Mouse (Mus musculus) ES-Bruce4 (cell line): ENCODE results near the gene Ulk4. TPM values are rescaled to one million over a fixed set of nuclear protein-coding genes. Genes with fewer than 3 reads are reported as not detected.

Source experiments
- H3K27ac ChIP-seq: 2 replicates; pipeline ENCODE4 v1.5.1; 2012; ENCODE audit warnings: low read length, inconsistent platforms; ENCODE audit not compliant: insufficient read depth
- H3K27me3 ChIP-seq: 2 replicates; pipeline ENCODE4 v1.6.1; 2012; ENCODE audit warnings: mild to moderate bottlenecking, low read length, inconsistent platforms; ENCODE audit not compliant: control insufficient read depth, poor library complexity, insufficient read depth, severe bottlenecking
- H3K36me3 ChIP-seq: 2 replicates; pipeline ENCODE4 v1.6.1; 2012; ENCODE audit warnings: inconsistent platforms, mild to moderate bottlenecking, low read length, moderate library complexity; ENCODE audit not compliant: control insufficient read depth, poor library complexity, insufficient read depth, severe bottlenecking
- H3K4me1 ChIP-seq: one replicate; pipeline ENCODE4 v1.8.1; 2011; ENCODE audit warnings: low read length; ENCODE audit not compliant: control insufficient read depth, insufficient read depth
- H3K4me3 ChIP-seq: 2 replicates; pipeline ENCODE4 v1.5.1; 2011; ENCODE audit warnings: low read depth, mild to moderate bottlenecking, low read length
- H3K9ac ChIP-seq: 2 replicates; pipeline ENCODE4 v1.6.1; 2012; ENCODE audit warnings: low read depth, mild to moderate bottlenecking, inconsistent platforms; ENCODE audit not compliant: poor library complexity, severe bottlenecking
- H3K9me3 ChIP-seq: replicated peaks from 2 replicates; pipeline ENCODE4 v1.6.1; 2012; ENCODE audit warnings: mild to moderate bottlenecking, low read length, inconsistent platforms; ENCODE audit not compliant: control insufficient read depth, poor library complexity, insufficient read depth, severe bottlenecking
- CTCF ChIP-seq: IDR thresholded peaks from one replicate; pipeline ENCODE4 v1.8.1; 2011; ENCODE audit warnings: low read depth, low read length
- EP300 ChIP-seq: IDR thresholded peaks from 2 replicates; pipeline ENCODE4 v1.6.1; 2011; ENCODE audit warnings: low read depth, low read length; ENCODE audit not compliant: insufficient read depth
- POLR2A ChIP-seq: IDR thresholded peaks from one replicate; pipeline ENCODE4 v1.8.1; 2011; ENCODE audit warnings: low read length; ENCODE audit not compliant: insufficient read depth
- polyA plus RNA-seq: library from polyadenylated mRNA; stranded (reverse); fragments of >200 nt; gene quantifications from 2 replicates; pipeline ENCODE4 v1.2.4, GENCODE M21; 2011; ENCODE audit warnings: low read depth; ENCODE audit not compliant: missing spikeins, insufficient read depth, insufficient read length

The Ulk4 gene
- polyA plus RNA-seq, 1 experiment: 3.3 TPM

GRCm38 (mm10) chr9:120933886-120934758, 342.9 kb downstream of the Ulk4 start:
- no peak for TF ChIP-seq POLR2A
- TF ChIP-seq CTCF: no peak
- no peak for TF ChIP-seq EP300

GRCm38 (mm10) chr9:120933587-120933885, 343.5 kb downstream of the Ulk4 start:
- H3K27ac ChIP-seq: peak overlapping the region; percentile 64; the same call in 1 of the 2 replicates
- H3K9me3 ChIP-seq: no peaks in the 10 kb centered on the region
- TF ChIP-seq POLR2A (no peak), EP300 (no peak), CTCF (no peak)
- H3K27me3 ChIP-seq: no peaks in the 10 kb centered on the region
- H3K4me3 ChIP-seq: peak overlapping the region; percentile 98
- peaks cover 6% of the 10 kb centered on the region; the same call in 1 of the 2 replicates for H3K36me3 ChIP-seq
- peak overlapping the region; percentile 94 for H3K9ac ChIP-seq
- peaks cover 5% of the 10 kb centered on the region for H3K4me1 ChIP-seq

More at GRCm38 (mm10) chr9:120933886-120934758, 342.9 kb downstream of the Ulk4 start:
- no peaks in the 10 kb centered on the region for H3K27me3 ChIP-seq
- peak overlapping the region; percentile 98 for H3K4me3 ChIP-seq
- H3K4me1 ChIP-seq: peaks cover 5% of the 10 kb centered on the region
- peak overlapping the region; percentile 64; the same call in 1 of the 2 replicates for H3K27ac ChIP-seq
- H3K9me3 ChIP-seq: no peaks in the 10 kb centered on the region
- H3K36me3 ChIP-seq: peaks cover 6% of the 10 kb centered on the region; the same call in 1 of the 2 replicates
- H3K9ac ChIP-seq: peak overlapping the region; percentile 94

- Histone ChIP-seq H3K36me3 (peaks cover 6% of the 10 kb centered on the region; the same call in 1 of the 2 replicates), H3K4me1 (peaks cover 5% of the 10 kb centered on the region), H3K4me3 (peak overlapping the region; percentile 70), H3K9ac (peak overlapping the region; percentile 94), H3K27ac (peak overlapping the region; percentile 22; the same call in 1 of the 2 replicates), H3K9me3 (no peaks in the 10 kb centered on the region), H3K27me3 (no peaks in the 10 kb centered on the region)
- TF ChIP-seq POLR2A (peak; percentile 85), CTCF (no peak), EP300 (peak; percentile 48; the same call in 1 of the 2 replicates)
Observed at GRCm38 (mm10) chr9:120932797-120933586, 344.0 kb downstream of the Ulk4 start.

- H3K4me1 ChIP-seq: peaks cover 5% of the 10 kb centered on the region
- H3K27ac ChIP-seq: peak overlapping the region; percentile 22
- no peak for TF ChIP-seq EP300
- TF ChIP-seq CTCF: no peak
- TF ChIP-seq POLR2A: no peak
- no peaks in the 10 kb centered on the region for H3K27me3 ChIP-seq
- 0 out of 2 replicates have a peak overlapping the region, but pooled peaks have one; percentile 41 for H3K9ac ChIP-seq
- no peaks in the 10 kb centered on the region for H3K9me3 ChIP-seq
- no peak overlapping the region for H3K4me3 ChIP-seq
- peaks cover 1% of the 10 kb centered on the region; the same call in 1 of the 2 replicates for H3K36me3 ChIP-seq
Observed at GRCm38 (mm10) chr9:120932371-120932770, 344.6 kb downstream of the Ulk4 start.

GRCm38 (mm10) chr9:120930811-120931210, 346.2 kb downstream of the Ulk4 start:
- no peaks in the 10 kb centered on the region for H3K9me3 ChIP-seq
- no peaks in the 10 kb centered on the region for H3K36me3 ChIP-seq
- no peaks in the 10 kb centered on the region for H3K27me3 ChIP-seq
- H3K9ac ChIP-seq: no peak overlapping the region
- no peak for TF ChIP-seq CTCF
- TF ChIP-seq EP300: no peak
- no peak for TF ChIP-seq POLR2A
- H3K27ac ChIP-seq: no peak overlapping the region
- peaks cover 6% of the 10 kb centered on the region for H3K4me1 ChIP-seq
- no peak overlapping the region for H3K4me3 ChIP-seq
